Mouse (Mus musculus) lung, postnatal 0 days (tissue): ENCODE results near the gene Meis2.

Source experiments
- CTCF ChIP-seq: IDR thresholded peaks from 2 replicates; pipeline ENCODE4 v1.5.1; 2016; ENCODE audit warnings: antibody characterized with exemption, mild to moderate bottlenecking
- EP300 ChIP-seq: IDR thresholded peaks from 2 replicates; pipeline ENCODE4 v1.6.1; 2016; ENCODE audit warnings: antibody characterized with exemption, mild to moderate bottlenecking, control low read depth

DNA sequence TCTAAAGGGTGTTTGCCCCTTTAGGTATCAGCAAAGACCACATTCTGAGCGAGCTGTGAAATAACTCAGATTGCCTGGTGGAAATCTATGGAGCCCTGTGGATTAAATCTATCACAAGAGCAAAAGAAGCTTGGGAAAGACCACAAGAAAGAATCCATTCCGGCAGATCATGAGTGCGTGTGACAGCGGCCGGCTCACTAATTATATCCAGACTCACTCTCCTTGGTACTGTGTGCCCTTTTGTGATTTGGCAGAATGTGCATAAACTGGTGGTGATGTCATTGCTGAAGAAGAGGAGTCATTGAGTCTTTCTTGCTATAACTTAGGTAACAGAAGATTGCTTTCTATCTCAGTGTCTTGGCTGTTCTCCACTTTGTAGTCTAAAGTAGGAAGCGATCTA lies 172.5 kb downstream of the Meis2 start:
- TF ChIP-seq CTCF (no peak), EP300 (no peak)
